Mouse (Mus musculus): ENCODE results near the gene Tmem164. TPM values are rescaled to one million over a fixed set of nuclear protein-coding genes. Genes with fewer than 3 reads are reported as not detected.
"Not testable (repeated sequence)": the region's sequence is repeated elsewhere in the genome, so short reads cannot be mapped to it uniquely, and the experiment has no call there.

Tmem164 gene
- 53.7 and 56.7 TPM in 2 replicates for polyA plus RNA-seq (2015; fragmentation: Nextera tagmentation; extraction: Ambion mirVana)

DNA sequence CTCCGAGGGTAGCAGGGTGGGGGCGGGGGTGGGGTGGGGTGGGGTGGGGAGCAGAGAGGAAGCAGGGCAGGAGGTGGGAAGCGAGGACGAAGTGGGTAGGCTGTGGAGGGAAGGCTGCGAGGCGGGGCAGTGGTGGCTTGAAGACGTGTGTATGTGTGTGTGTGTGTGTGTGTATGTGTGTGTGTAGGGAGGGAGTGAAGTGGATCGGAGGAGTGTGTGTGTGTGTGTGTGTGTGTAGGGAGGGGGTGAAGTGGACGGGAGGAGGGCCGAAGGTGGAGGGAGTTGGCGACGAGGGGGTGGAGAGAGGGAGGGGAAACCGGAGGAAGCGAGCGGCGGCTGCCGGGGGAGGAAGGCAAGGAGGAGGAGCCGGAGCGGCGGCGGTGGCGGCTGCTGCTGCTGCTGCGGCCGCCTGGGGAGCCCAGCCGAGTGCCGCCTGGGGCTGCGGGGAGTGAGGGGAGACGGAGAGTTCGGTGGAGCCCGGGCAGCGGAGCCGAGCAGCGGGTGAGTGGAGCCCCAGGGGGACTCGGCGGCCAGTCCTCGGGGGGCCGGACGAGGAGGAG is at the start of gene Tmem164:
Tmem164 (plus strand) TSS at position 351 of the 560 bp plus-strand sequence.
- peak within 1 kb of the TSS; percentile 95 for H3K27ac ChIP-seq
- peak within 1 kb of the TSS; percentile 74 for H3K4me2 ChIP-seq
- no peaks in the 10 kb centered on the region for H3K36me3 ChIP-seq
- peak within 1 kb of the TSS; percentile 77 for H3K9ac ChIP-seq
- peaks cover 23% of the 10 kb centered on the region for H3K4me1 ChIP-seq
- ATAC-seq (ENCODE audit: insufficient number of reproducible peaks, insufficient read depth, low FRiP score, low TSS enrichment, low read depth): peak; percentile 86
- H3K9me3 ChIP-seq: no peaks in the 10 kb centered on the region
- peak within 1 kb of the TSS; percentile 55 for H3K4me3 ChIP-seq
- 10% methylated on average over 26 of the region's 38 CpGs for WGBS
- H3K27me3 ChIP-seq: peaks cover 32% of the 10 kb centered on the region

DNA sequence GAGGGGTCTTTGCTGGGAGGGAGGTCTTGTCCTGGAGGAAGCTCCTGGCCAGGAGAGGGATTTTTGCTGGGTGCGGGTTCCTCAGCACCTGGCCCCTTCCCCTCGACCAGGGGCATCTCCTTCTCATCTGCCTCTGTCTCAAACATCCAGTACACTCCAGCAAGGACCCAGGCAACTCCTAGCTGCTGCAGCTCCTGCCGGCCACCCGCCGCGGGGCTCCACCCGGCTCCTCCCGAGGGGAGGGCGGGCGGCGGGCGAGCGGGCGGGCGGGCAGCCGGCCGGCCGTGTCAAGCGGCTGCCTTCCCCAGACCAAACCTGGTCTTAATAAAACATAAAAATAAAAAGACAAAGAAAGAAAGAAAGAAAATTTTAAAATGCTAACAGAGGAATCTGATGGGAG is 48.2 kb upstream of the Tmem164 start:
- peaks cover 18% of the 10 kb centered on the region for H3K27me3 ChIP-seq
- not testable (repeated sequence) for H3K4me2 ChIP-seq; ATAC-seq (ENCODE audit: insufficient number of reproducible peaks, insufficient read depth, low FRiP score, low TSS enrichment, low read depth); H3K36me3 ChIP-seq; H3K4me1 ChIP-seq; H3K9me3 ChIP-seq; H3K9ac ChIP-seq; H3K27ac ChIP-seq; H3K4me3 ChIP-seq
- 42% methylated on average over 17 of the region's 19 CpGs for WGBS

DNA sequence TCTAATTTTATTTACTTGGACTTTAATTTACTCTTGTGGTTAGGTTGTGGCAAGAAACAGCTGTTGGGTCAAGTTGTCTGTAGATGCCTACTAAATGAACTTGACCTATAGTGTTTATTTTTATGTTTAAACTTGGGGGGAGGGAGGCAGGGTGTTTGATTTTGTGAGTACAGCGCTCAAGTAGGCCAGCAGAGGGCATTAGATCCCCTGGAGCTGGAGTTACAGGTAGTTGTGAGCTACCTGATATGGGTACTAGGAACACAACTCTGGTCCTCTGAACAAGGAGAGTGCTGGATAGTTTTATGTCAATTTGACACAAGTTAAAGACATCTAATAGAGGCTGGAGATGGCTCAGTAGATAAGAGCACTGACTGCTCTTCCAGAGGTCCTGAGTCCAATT is 34.0 kb upstream of the Tmem164 start:
- WGBS: 61% methylated on average over 1 of the region's 1 CpGs
- Histone ChIP-seq H3K27ac (no peak overlapping the region), H3K4me2 (no peak overlapping the region), H3K27me3 (peaks cover 9% of the 10 kb centered on the region; the same call in 1 of the 2 replicates), H3K4me1 (0 out of 2 replicates have a peak, but pooled peaks cover 3% of the 10 kb centered on the region), H3K9ac (no peak overlapping the region), H3K36me3 (no peaks in the 10 kb centered on the region), H3K4me3 (no peak overlapping the region), H3K9me3 (no peaks in the 10 kb centered on the region)
- no peak for ATAC-seq (ENCODE audit: insufficient number of reproducible peaks, insufficient read depth, low FRiP score, low TSS enrichment, low read depth)

DNA sequence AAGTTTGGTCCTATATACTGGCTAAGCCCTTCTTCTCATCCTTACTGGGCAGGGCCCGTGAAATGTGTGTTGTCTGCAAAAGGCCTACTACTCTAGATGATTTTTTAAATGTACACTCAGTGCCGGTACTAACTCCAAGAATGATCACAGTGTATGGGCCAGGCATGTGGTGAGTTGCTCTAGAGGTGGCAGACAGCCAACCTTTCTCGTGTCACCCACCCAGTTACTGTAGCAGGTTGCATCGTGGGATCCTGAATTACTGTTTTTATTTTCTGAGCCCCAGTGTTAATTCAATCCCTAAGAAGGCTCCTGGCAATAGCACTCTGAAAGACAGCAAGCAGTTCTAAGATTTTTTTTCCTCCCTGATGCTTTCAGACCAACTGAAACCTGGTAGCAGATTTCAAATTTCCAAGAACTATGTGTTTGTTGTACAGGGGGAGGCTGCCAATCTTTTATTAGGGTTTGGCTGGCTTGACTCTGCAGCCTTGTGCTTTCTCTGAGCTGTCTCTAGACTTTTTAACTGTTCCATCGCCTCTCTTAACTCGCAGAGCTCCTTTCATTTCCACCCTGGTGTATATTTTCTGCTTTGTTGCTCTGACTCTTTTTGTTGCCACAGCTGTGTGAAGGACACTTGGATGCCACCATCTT is 31.0 kb upstream of the Tmem164 start:
- 0 out of 2 replicates have a peak, but pooled peaks cover 3% of the 10 kb centered on the region for H3K4me1 ChIP-seq

DNA sequence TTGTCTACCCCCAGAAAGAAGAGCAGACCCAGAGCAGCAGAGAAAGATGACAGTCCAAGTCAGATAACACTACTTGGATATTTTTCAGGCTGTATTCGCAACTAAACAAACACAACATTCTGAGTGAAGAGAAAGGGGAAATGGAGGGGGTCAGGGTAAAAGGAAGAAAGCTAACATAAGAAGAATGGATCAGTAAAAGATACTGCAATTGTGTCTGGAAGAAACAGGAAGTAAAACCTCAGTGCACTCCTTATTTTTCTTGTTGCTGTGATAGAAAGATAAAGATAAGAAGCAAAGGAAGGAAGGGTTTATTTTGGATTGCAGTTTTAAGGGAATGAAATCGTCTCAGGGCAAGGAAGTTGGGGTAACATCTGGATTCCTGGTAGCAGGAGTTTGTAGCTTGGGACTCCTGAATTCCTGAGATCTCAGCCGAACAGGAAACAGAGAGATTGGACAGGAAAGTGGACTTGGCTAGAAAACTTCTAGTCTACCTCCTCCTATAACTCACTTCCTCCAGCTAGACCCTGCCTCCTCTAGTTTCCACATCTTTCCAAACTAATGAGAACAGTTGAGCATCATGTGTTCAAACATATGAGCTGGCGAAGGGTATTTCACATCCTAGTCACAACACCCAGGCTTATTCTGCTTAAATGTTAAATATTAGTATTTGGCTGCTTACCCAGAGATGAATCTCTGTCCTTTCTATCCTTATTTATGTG is 16.3 kb upstream of the Tmem164 start:
- no peaks in the 10 kb centered on the region for H3K9me3 ChIP-seq
- no peak overlapping the region for H3K4me2 ChIP-seq
- no peak overlapping the region for H3K4me3 ChIP-seq
- peaks cover 38% of the 10 kb centered on the region for H3K27me3 ChIP-seq
- no peak for ATAC-seq (ENCODE audit: insufficient number of reproducible peaks, insufficient read depth, low FRiP score, low TSS enrichment, low read depth)
- H3K27ac ChIP-seq: peak overlapping the region; percentile 55
- H3K36me3 ChIP-seq: no peaks in the 10 kb centered on the region
- no peak overlapping the region for H3K9ac ChIP-seq
- peaks cover 29% of the 10 kb centered on the region for H3K4me1 ChIP-seq
- 65% methylated on average over 4 of the region's 4 CpGs for WGBS

More for the DNA sequence above, 31.0 kb upstream of the Tmem164 start:
- Histone ChIP-seq H3K27ac (peak overlapping the region; percentile 72), H3K4me3 (no peak overlapping the region), H3K9ac (no peak overlapping the region), H3K36me3 (no peaks in the 10 kb centered on the region), H3K4me2 (no peak overlapping the region), H3K27me3 (peaks cover 9% of the 10 kb centered on the region; the same call in 1 of the 2 replicates), H3K9me3 (no peaks in the 10 kb centered on the region)
- 0 out of 2 replicates have a peak, but pooled peaks have one; percentile 52 for ATAC-seq (ENCODE audit: insufficient number of reproducible peaks, insufficient read depth, low FRiP score, low TSS enrichment, low read depth)
- WGBS: 55% methylated on average over 6 of the region's 6 CpGs

DNA sequence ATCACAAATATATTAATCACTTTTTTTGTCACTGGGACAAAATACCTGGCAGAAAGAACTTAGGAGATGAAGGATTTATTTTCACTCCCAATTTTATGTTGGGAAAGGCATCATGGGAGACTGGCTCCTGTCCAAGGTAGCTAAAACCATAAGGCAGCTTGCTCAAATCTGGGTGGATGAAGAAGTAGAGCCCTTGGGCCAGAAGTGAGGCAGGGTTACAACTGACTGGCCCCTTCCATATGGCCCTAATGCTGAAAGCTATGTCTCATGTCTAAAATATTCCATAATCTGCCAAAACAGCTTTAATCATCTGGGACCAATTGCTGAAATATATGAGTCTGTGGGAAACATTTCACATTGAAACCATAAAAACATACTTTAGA is 15.8 kb upstream of the Tmem164 start:
- no peak overlapping the region for H3K9ac ChIP-seq
- H3K36me3 ChIP-seq: no peaks in the 10 kb centered on the region
- H3K4me2 ChIP-seq: no peak overlapping the region
- H3K27me3 ChIP-seq: peaks cover 34% of the 10 kb centered on the region
- peak overlapping the region; percentile 55 for H3K27ac ChIP-seq
- no peaks in the 10 kb centered on the region for H3K9me3 ChIP-seq
- H3K4me3 ChIP-seq: no peak overlapping the region
- ATAC-seq (ENCODE audit: insufficient number of reproducible peaks, insufficient read depth, low FRiP score, low TSS enrichment, low read depth): no peak
- H3K4me1 ChIP-seq: peaks cover 32% of the 10 kb centered on the region

DNA sequence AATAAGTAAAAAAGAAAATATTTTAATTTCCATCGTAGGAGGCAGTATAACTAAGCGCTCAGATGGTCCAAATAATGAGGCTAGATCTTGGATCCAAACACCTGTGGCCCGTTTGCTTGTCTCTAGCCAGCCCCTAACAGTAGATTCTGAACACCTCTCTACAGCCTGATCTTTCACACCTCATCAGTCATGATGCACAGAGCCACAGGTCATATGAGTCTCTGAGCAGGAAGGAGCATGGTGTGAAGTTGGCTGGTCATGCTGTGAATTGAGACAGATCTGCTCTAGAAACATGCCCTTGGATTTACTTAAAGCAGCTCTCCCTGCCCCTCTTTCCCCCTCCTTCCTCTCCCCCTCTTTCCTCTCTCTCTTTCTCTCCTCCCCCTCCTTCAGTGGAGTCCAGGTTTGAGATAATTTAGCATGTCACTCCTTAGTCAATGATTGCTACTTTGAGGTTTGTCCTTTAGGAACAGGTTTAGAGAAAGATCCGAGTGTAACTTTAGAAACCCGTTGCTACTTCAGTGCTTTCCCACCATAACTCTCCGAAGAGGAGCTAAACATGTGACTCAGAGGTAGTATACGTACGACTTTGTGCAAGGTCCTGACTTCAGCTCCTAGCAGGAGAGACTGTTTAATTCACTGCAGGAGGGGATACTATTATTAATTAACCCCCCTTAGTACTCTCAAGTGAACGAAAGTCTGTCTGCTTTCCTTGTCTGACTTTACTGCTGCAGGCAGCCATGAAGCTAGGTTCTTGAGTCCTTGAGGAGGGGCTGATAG is 11.7 kb upstream of the Tmem164 start:
- no peak for ATAC-seq (ENCODE audit: insufficient number of reproducible peaks, insufficient read depth, low FRiP score, low TSS enrichment, low read depth)
- H3K9me3 ChIP-seq: no peaks in the 10 kb centered on the region
- 45% methylated on average over 9 of the region's 9 CpGs for WGBS
- no peaks in the 10 kb centered on the region for H3K36me3 ChIP-seq
- no peak overlapping the region for H3K4me3 ChIP-seq
- H3K4me2 ChIP-seq: peak overlapping the region; percentile 44
- H3K9ac ChIP-seq: no peak overlapping the region
- peaks cover 28% of the 10 kb centered on the region for H3K4me1 ChIP-seq
- peaks cover 34% of the 10 kb centered on the region for H3K27me3 ChIP-seq
- H3K27ac ChIP-seq: peak overlapping the region; percentile 85

DNA sequence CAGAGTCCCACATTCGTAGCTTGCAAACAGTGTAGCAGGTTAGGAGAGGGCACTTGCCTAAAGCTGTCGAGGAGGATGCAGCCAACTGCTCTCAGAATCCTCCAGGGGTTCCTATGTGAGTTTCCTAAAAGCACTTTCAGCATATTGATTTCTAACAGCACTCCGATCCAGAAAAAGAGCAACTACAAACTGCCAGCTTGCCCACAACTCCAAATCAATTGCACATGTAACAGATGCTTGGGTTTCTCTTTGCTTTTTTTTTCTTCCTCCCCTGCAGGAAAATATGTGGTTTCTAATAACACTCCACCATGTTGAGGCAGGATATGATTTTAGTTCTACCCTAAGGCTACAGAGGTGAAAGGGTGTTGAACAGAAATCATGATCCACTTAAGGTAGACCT is 11.1 kb upstream of the Tmem164 start:
- ATAC-seq (ENCODE audit: insufficient number of reproducible peaks, insufficient read depth, low FRiP score, low TSS enrichment, low read depth): no peak
- Histone ChIP-seq H3K9me3 (no peaks in the 10 kb centered on the region), H3K4me1 (peaks cover 27% of the 10 kb centered on the region), H3K36me3 (no peaks in the 10 kb centered on the region), H3K4me2 (peak overlapping the region; percentile 44), H3K4me3 (no peak overlapping the region), H3K27ac (peak overlapping the region; percentile 85), H3K9ac (no peak overlapping the region), H3K27me3 (peaks cover 39% of the 10 kb centered on the region)
- 30% methylated on average over 3 of the region's 3 CpGs for WGBS

DNA sequence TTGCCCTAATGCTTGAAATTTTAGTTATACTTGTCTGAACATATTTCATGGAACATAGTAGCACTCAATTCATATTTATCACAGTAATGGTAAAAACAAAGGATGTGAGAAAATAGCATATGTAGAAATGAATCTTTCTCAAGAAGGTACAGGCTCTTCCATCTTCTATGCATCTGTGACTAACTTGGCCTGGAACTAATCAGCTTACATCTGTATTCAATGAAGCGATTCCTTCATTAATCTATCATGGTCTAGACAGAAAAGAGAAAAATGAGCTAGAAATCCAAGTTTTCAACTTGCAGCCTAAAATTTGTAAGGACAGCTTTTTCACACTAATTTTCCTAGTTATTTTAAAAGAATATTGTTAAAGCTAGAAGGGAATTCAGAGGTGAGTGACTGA is 10.1 kb upstream of the Tmem164 start:
- no peak for ATAC-seq (ENCODE audit: insufficient number of reproducible peaks, insufficient read depth, low FRiP score, low TSS enrichment, low read depth)
- H3K27ac ChIP-seq: no peak overlapping the region

DNA sequence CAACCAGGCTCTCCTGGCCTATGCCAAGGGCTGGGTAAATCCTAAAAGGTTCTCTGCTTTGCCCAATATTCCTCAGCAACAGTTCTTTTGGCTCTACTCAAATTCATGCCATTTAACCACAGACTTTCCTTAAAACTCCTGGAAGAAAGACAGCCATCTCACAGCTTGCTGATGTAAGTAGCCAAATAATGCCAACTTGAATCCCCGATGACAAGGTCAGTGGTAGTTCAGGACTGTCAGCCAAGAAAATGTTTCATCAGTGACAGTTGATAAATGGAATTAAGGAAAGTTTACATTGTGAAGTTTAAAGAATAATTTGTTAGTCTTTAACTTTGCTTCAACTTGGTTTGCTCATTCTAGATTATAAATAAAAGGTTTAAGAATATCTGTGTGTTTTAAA is 8.5 kb upstream of the Tmem164 start:
- Histone ChIP-seq H3K4me3 (no peak overlapping the region), H3K4me1 (peaks cover 21% of the 10 kb centered on the region), H3K4me2 (no peak overlapping the region), H3K36me3 (no peaks in the 10 kb centered on the region), H3K9ac (no peak overlapping the region), H3K27me3 (peaks cover 25% of the 10 kb centered on the region), H3K9me3 (no peaks in the 10 kb centered on the region), H3K27ac (no peak overlapping the region)
- 85% methylated on average over 1 of the region's 1 CpGs for WGBS
- no peak for ATAC-seq (ENCODE audit: insufficient number of reproducible peaks, insufficient read depth, low FRiP score, low TSS enrichment, low read depth)

More for the DNA sequence above, 10.1 kb upstream of the Tmem164 start:
- Histone ChIP-seq H3K9ac (no peak overlapping the region), H3K4me1 (peaks cover 22% of the 10 kb centered on the region), H3K9me3 (no peaks in the 10 kb centered on the region), H3K4me2 (no peak overlapping the region), H3K4me3 (no peak overlapping the region), H3K36me3 (no peaks in the 10 kb centered on the region), H3K27me3 (peaks cover 35% of the 10 kb centered on the region)
- WGBS: 60% methylated on average over 1 of the region's 1 CpGs

DNA sequence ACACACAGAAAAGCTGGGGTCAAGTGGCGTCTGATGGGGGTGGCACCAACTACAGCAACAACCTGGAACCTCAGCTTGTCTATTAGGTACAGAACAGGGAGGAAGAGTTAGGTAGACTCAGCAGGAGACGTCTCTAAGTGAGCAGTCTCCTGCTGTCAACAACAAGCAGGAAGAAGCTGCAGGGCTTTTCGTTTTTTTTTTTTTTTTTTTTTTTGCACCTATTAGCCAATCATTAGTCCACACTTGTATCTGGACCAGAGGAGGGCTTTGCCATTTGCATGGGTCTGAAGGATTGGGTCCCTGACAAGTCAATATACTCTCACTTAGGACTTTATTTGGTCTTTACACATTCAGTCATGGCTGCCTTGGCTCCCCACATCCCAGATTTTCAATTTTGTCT is 4.0 kb upstream of the Tmem164 start:
- no peak for ATAC-seq (ENCODE audit: insufficient number of reproducible peaks, insufficient read depth, low FRiP score, low TSS enrichment, low read depth)
- H3K27me3 ChIP-seq: peaks cover 30% of the 10 kb centered on the region
- H3K4me3 ChIP-seq: no peak overlapping the region
- 42% methylated on average over 3 of the region's 3 CpGs for WGBS
- no peak overlapping the region for H3K4me2 ChIP-seq
- H3K9ac ChIP-seq: no peak overlapping the region
- H3K4me1 ChIP-seq: no peaks in the 10 kb centered on the region
- no peaks in the 10 kb centered on the region for H3K36me3 ChIP-seq
- no peak overlapping the region for H3K27ac ChIP-seq
- H3K9me3 ChIP-seq: no peaks in the 10 kb centered on the region
